Mouse (Mus musculus) heart, embryonic 11.5 days (tissue): ENCODE measurements around the gene Macrod2. TPM values are rescaled to one million over a fixed set of nuclear protein-coding genes. Genes with fewer than 3 reads are reported as not detected.

Experiments used
- ATAC-seq: fragments of 200-750 bp; cut with Nextera tagmentation; replicated peaks from 2 replicates; pipeline ENCODE4 v1.8.0; 2017; ENCODE audit warnings: moderate library complexity; ENCODE audit not compliant: insufficient number of reproducible peaks, low FRiP score, low TSS enrichment
- H3K27ac ChIP-seq: fragments of 300-500 bp; sonication (generic); 2 replicates; pipeline ENCODE4 v1.5.1; 2014; ENCODE audit warnings: mild to moderate bottlenecking, low read depth, low read length
- H3K27me3 ChIP-seq: fragments of 300-500 bp; sonication (generic); 2 replicates; pipeline ENCODE4 v1.6.1; 2014; ENCODE audit warnings: mild to moderate bottlenecking, low read length, mixed read lengths; ENCODE audit not compliant: control insufficient read depth, insufficient read depth
- H3K36me3 ChIP-seq: fragments of 300-500 bp; sonication (generic); 2 replicates; pipeline ENCODE4 v1.6.1; 2014; ENCODE audit warnings: mild to moderate bottlenecking, low read length, moderate library complexity, mixed read lengths; ENCODE audit not compliant: control insufficient read depth, insufficient read depth
- H3K4me1 ChIP-seq: fragments of 300-500 bp; sonication (generic); 2 replicates; pipeline ENCODE4 v1.6.1; 2014; ENCODE audit warnings: low read length; ENCODE audit not compliant: control insufficient read depth, insufficient read depth
- H3K4me2 ChIP-seq: fragments of 300-500 bp; sonication (generic); 2 replicates; pipeline ENCODE4 v1.6.1; 2014; ENCODE audit warnings: mild to moderate bottlenecking, moderate library complexity
- H3K4me3 ChIP-seq: fragments of 300-500 bp; sonication (generic); 2 replicates; pipeline ENCODE4 v1.5.1; 2014; ENCODE audit warnings: low read depth, low read length
- H3K9ac ChIP-seq: fragments of 300-500 bp; sonication (generic); 2 replicates; pipeline ENCODE4 v1.6.1; 2014; ENCODE audit warnings: mild to moderate bottlenecking, low read depth, low read length, moderate library complexity
- H3K9me3 ChIP-seq: fragments of 300-500 bp; sonication (generic); replicated peaks from 2 replicates; pipeline ENCODE4 v1.6.1; 2016; ENCODE audit warnings: low read length; ENCODE audit not compliant: control insufficient read depth
- WGBS: fragments of 180-500 bp; shearing (Covaris S2); extraction: QIAGEN DNeasy Blood & Tissue Kit; methylation state at CpG from one replicate; pipeline ENCODE4 v1.1.7; 2014; ENCODE audit not compliant: insufficient replicate concordance; 5-methylcytosine and 5-hydroxymethylcytosine counted together
- polyA plus RNA-seq: library from polyadenylated mRNA; unstranded; fragments of >200 nt; fragmentation: Nextera tagmentation; extraction: Ambion mirVana; gene quantifications from 2 replicates; pipeline ENCODE4 v1.2.1, GENCODE M21; 2014

The Macrod2 gene
- polyA plus RNA-seq, 1 experiment from 2014 or later, result 20.5 TPM

DNA sequence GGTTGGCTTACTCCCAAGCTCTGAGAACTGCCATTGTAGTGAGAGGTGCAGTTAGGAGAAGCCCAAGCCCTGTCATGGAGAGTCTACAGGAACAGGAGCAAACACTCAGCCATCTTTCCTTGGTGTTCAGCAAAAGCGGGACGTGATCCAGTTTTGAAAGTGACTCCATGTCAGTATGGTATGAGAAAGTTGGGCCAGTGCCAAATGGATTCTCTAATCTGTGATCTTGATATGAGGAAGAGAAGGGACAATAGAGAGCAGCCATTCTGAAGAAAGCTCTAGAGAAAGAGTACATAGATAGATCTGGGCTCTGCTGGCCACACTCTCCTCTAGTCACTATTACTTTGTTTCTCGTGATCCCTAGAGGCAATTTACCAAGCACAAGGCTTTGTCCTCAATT lies 2006.2 kb downstream of the Macrod2 start:
- Histone ChIP-seq H3K9me3 (no peaks in the 10 kb centered on the region), H3K36me3 (no peaks in the 10 kb centered on the region), H3K27ac (no peak overlapping the region), H3K27me3 (no peaks in the 10 kb centered on the region), H3K9ac (no peak overlapping the region), H3K4me1 (no peaks in the 10 kb centered on the region; the same call in 1 of the 2 replicates), H3K4me2 (no peak overlapping the region), H3K4me3 (no peak overlapping the region)
- no peak for ATAC-seq
- 91% methylated on average over 3 of the region's 3 CpGs for WGBS

DNA sequence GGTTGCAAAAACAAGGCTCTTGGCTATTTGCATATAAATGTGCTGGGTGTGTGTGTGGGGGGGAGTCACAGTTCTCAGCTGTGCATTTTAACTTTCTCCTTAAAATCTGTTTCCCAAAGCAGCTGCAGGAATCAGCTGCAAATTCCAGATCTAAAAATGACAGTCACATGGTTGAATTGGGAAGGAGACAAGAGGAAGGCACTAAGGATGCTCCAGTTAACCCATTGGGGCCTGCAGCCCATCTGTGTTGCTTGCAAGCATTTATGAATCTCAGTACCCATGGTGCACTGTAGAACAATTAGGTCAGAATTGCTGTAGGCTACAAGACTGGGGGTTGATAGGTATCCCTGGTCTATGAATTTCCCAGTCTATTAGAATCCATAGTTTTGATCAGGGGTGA lies 2008.3 kb downstream of the Macrod2 start:
- no peak overlapping the region for H3K4me2 ChIP-seq
- no peaks in the 10 kb centered on the region for H3K9me3 ChIP-seq
- no peaks in the 10 kb centered on the region for H3K27me3 ChIP-seq
- H3K27ac ChIP-seq, result no peak overlapping the region
- H3K4me1 ChIP-seq, result no peaks in the 10 kb centered on the region; the same call in 1 of the 2 replicates
- ATAC-seq, result no peak
- no peak overlapping the region for H3K4me3 ChIP-seq
- no peak overlapping the region for H3K9ac ChIP-seq
- no peaks in the 10 kb centered on the region for H3K36me3 ChIP-seq

DNA sequence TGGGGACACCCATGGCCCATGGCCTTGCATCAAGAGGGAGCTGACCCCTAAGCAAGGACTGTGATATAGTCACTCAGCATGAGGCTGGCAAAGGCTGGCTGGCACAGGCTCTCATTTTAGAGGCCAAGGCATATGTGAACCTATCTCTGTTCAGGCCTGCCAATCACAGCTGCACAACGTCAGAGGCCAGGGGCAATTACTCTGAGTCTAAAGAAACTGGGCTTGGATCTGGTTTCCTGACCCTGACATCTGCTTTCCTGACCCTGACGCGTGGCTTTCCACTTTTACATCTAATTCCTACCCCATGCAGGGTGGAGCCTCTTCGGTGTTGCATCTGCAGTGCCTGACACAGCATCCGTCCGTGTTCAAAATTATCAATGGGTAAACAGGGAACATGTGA lies 2009.2 kb downstream of the Macrod2 start:
- H3K9ac ChIP-seq, result no peak overlapping the region
- no peak overlapping the region for H3K27ac ChIP-seq
- no peak overlapping the region for H3K4me2 ChIP-seq
- H3K9me3 ChIP-seq, result no peaks in the 10 kb centered on the region
- no peaks in the 10 kb centered on the region; the same call in 1 of the 2 replicates for H3K4me1 ChIP-seq
- WGBS, result 54% methylated on average over 6 of the region's 6 CpGs
- no peaks in the 10 kb centered on the region for H3K27me3 ChIP-seq
- H3K36me3 ChIP-seq, result no peaks in the 10 kb centered on the region
- no peak overlapping the region for H3K4me3 ChIP-seq
- ATAC-seq, result no peak

DNA sequence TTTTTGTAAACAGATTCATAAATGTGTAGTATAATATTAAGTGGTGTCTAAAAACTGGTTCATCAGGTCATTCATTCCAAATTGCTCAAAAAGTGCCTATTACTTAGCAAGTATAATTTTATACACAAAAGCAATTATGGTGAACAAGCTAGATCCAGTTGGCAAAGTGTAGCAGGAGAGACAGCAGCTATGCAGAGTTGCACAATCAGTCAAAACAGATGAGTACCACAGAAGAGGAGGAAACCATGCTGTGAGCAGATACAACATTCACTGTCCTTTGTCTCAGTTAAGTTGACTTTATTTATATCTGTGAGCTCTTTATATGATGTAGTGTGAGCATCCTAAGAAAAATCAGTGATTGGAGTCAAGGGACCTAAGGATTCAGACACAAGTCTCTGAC lies 2012.2 kb downstream of the Macrod2 start:
- ATAC-seq, result no peak
- H3K27me3 ChIP-seq, result no peaks in the 10 kb centered on the region

DNA sequence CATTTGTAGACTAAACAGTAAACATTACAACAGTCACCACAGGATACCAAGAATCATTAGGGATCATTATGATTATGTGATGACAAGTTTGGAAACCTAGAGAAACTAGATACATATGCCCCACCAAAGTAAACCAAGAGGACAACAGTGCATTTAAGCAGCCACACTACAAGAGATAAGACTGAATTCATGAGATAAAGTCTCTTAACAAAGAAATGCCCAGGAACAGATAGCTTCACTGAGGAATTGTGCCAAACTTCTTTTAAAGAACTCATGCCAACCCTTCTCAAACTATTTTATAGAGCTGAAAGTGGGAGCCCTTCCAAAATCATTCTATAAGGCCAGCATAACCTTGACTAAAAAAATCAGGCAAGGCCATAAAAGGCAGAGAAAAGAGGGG lies 2015.0 kb downstream of the Macrod2 start:
- no peaks in the 10 kb centered on the region for H3K4me1 ChIP-seq
- ATAC-seq, result no peak
- H3K4me2 ChIP-seq, result no peak overlapping the region
- no peak overlapping the region for H3K4me3 ChIP-seq
- no peak overlapping the region for H3K27ac ChIP-seq
- H3K27me3 ChIP-seq, result no peaks in the 10 kb centered on the region
- no peak overlapping the region for H3K9ac ChIP-seq
- H3K9me3 ChIP-seq, result no peaks in the 10 kb centered on the region
- H3K36me3 ChIP-seq, result no peaks in the 10 kb centered on the region

More for the DNA sequence above, 2012.2 kb downstream of the Macrod2 start:
- Histone ChIP-seq H3K36me3 (no peaks in the 10 kb centered on the region), H3K9ac (no peak overlapping the region), H3K4me3 (no peak overlapping the region), H3K4me1 (no peaks in the 10 kb centered on the region), H3K9me3 (no peaks in the 10 kb centered on the region), H3K27ac (no peak overlapping the region), H3K4me2 (no peak overlapping the region)

DNA sequence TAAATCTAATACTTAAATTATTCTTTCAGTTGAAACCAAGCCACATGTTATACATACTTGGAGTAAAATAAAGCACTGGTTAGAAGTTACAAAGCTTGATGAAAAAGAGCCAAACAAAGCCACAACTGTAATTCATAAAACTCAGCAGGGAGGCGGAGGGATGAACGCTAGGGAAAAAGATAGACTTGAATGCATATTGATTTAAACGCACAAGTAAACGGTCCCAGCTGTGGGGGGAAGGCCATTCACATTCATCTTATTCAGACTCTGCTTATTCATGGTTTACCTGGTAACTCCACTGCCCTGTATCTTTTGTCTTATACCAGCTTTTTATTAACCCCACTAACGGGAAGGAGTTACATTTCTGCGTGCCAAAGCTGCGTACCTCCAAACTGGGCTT lies 2038.0 kb downstream of the Macrod2 start:
- 79% methylated on average over 7 of the region's 7 CpGs for WGBS
- Histone ChIP-seq H3K36me3 (no peaks in the 10 kb centered on the region), H3K4me2 (no peak overlapping the region), H3K27me3 (no peaks in the 10 kb centered on the region), H3K9me3 (no peaks in the 10 kb centered on the region), H3K4me3 (no peak overlapping the region), H3K4me1 (no peaks in the 10 kb centered on the region), H3K9ac (no peak overlapping the region), H3K27ac (no peak overlapping the region)
- no peak for ATAC-seq

DNA sequence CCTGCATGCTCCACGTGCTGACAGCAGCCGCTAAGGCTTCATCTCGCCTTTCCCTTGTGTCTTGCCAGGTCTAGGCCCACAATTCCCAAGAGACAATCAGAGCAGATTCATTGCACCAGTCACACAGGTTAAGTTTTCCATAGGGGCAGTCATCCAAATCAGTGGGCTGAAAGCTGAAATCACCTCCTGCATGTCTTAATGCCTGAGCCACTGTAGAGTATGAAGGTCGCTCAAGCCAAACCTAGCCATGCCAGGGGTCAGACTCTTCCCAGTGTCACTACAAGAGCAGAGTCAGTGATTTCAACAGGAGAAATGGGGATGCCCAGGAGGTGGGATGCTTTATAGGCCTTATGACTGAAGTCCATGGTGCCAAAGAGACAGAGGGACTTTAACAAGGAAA lies 2039.6 kb downstream of the Macrod2 start:
- H3K36me3 ChIP-seq, result no peaks in the 10 kb centered on the region
- no peak overlapping the region for H3K4me3 ChIP-seq
- H3K9ac ChIP-seq, result no peak overlapping the region
- ATAC-seq, result no peak
- WGBS, result 80% methylated on average over 4 of the region's 4 CpGs
- H3K4me2 ChIP-seq, result no peak overlapping the region
- no peaks in the 10 kb centered on the region for H3K4me1 ChIP-seq
- no peaks in the 10 kb centered on the region for H3K9me3 ChIP-seq
- no peak overlapping the region for H3K27ac ChIP-seq
- no peaks in the 10 kb centered on the region for H3K27me3 ChIP-seq

DNA sequence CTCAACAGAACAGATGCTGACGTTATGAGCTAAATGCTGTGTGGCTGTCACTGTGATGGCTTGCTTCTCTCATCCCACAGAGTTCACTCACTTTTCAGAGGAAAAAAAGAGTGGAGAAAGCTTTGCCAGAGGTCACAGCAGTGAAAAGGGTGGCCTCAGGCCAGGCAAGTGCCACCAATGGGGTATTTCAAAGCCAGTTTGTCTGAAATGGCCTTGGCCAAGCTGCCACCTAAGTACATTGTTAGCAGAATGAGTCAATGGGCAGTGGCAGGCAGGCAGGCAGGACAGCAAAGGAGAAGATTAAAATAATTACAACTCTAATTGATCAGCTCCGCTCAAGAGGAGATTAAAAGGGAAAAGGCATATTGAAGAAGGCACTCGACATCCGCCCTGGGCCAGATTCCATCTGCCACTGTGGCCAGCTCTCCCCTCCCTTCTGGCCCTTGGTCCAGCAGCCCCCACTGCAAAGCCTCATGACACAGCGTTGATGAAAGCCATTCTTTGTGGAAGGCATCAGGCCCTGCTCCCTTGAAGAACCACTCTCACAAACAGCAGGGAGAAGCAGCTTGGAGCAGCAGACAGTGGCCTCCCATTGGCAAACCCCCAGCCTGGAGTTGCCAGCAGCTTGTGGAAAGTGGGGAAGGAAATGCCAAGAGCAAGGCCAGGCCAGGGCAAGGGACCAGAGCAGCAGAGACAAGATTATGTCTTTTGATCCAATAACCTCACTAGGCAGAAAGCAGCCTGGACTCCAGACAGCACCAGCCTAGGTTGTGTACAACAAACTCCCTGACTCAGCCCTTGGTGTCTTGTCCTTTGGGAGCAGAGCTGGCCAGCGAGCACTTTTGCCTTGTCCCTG lies 2042.7 kb downstream of the Macrod2 start:
- no peak overlapping the region for H3K27ac ChIP-seq
- no peaks in the 10 kb centered on the region for H3K4me1 ChIP-seq
- 74% methylated on average over 6 of the region's 6 CpGs for WGBS
- no peak for ATAC-seq
- no peak overlapping the region for H3K4me2 ChIP-seq
- no peaks in the 10 kb centered on the region for H3K36me3 ChIP-seq
- no peak overlapping the region for H3K9ac ChIP-seq
- no peaks in the 10 kb centered on the region for H3K27me3 ChIP-seq
- no peak overlapping the region for H3K4me3 ChIP-seq
- H3K9me3 ChIP-seq, result no peaks in the 10 kb centered on the region
